Mouse (Mus musculus): ENCODE results near the gene Dio3. TPM values are rescaled to one million over a fixed set of nuclear protein-coding genes. Genes with fewer than 3 reads are reported as not detected.

Dio3 gene
- polyA plus RNA-seq (2015; fragmentation: Illumina TruSeq; extraction: RNeasy Lipid Tissue Mini Kit (QIAGEN cat#74804); ENCODE audit: insufficient read depth, low replicate concordance): not detected

GRCm38 (mm10) chr12:110278853-110279252 lies at the start of gene Dio3:
Gene Dio3, plus strand, starts transcription at chr12:110279068.

Other genes with a start within 250 kb of the Dio3 start
- 126 TPM for gene Ppp2r5c, start 168.1 kb downstream of the Dio3 start, polyA plus RNA-seq (2015; fragmentation: Illumina TruSeq; extraction: RNeasy Lipid Tissue Mini Kit (QIAGEN cat#74804); ENCODE audit: insufficient read depth, low replicate concordance)